Mouse (Mus musculus) liver, embryonic 12.5 days (tissue): ENCODE results near the gene Rassf1. TPM values are rescaled to one million over a fixed set of nuclear protein-coding genes. Genes with fewer than 3 reads are reported as not detected.

Experiments used
- ATAC-seq: fragments of 200-750 bp; cut with Nextera tagmentation; 2 replicates; pipeline ENCODE4 v1.8.0; 2017; ENCODE audit warnings: moderate number of reproducible peaks, mild to moderate bottlenecking, moderate library complexity
- H3K27ac ChIP-seq: fragments of 300-500 bp; sonication (generic); 2 replicates; pipeline ENCODE4 v1.5.1; 2016; ENCODE audit warnings: mild to moderate bottlenecking
- H3K27me3 ChIP-seq: fragments of 300-500 bp; sonication (generic); replicated peaks from 2 replicates; pipeline ENCODE4 v1.6.1; 2016; ENCODE audit warnings: mild to moderate bottlenecking, moderate library complexity
- H3K36me3 ChIP-seq: fragments of 300-500 bp; sonication (generic); 2 replicates; pipeline ENCODE4 v1.6.1; 2016; ENCODE audit warnings: mild to moderate bottlenecking, moderate library complexity
- H3K4me1 ChIP-seq: fragments of 300-500 bp; sonication (generic); 2 replicates; pipeline ENCODE4 v1.6.1; 2016
- H3K4me2 ChIP-seq: fragments of 300-500 bp; sonication (generic); 2 replicates; pipeline ENCODE4 v1.6.1; 2016; ENCODE audit warnings: mild to moderate bottlenecking, moderate library complexity
- H3K4me3 ChIP-seq: fragments of 300-500 bp; sonication (generic); 2 replicates; pipeline ENCODE4 v1.5.1; 2016; ENCODE audit warnings: mild to moderate bottlenecking, moderate library complexity
- H3K9ac ChIP-seq: fragments of 300-500 bp; sonication (generic); 2 replicates; pipeline ENCODE4 v1.6.1; 2016; ENCODE audit warnings: mild to moderate bottlenecking, moderate library complexity
- H3K9me3 ChIP-seq: fragments of 300-500 bp; sonication (generic); replicated peaks from 2 replicates; pipeline ENCODE4 v1.6.1; 2016; ENCODE audit warnings: mild to moderate bottlenecking, moderate library complexity
- WGBS: fragments of 180-500 bp; shearing (Covaris S2); methylation state at CpG from one replicate; pipeline ENCODE4 v1.1.7; 2016; ENCODE audit not compliant: insufficient replicate concordance; 5-methylcytosine and 5-hydroxymethylcytosine counted together
- polyA plus RNA-seq: library from polyadenylated mRNA; unstranded; fragments of >200 nt; fragmentation: Nextera tagmentation; extraction: Ambion mirVana; gene quantifications from 2 replicates; pipeline ENCODE4 v1.2.1, GENCODE M21; 2016

The Rassf1 gene
- polyA plus RNA-seq, 1 experiment from 2014 or later: 24.8 TPM

- Histone ChIP-seq H3K9me3 (no peaks in the 10 kb centered on the region), H3K36me3 (peaks cover 9% of the 10 kb centered on the region), H3K27me3 (peaks cover 45% of the 10 kb centered on the region), H3K4me3 (no peak overlapping the region), H3K4me1 (peaks cover 66% of the 10 kb centered on the region), H3K9ac (no peak overlapping the region), H3K27ac (no peak overlapping the region), H3K4me2 (no peak overlapping the region)
- ATAC-seq: no peak
- WGBS: 76% methylated on average over 20 of the region's 20 CpGs
These were observed 1.9 kb upstream of the Rassf1 start for GRCm38 (mm10) chr9:107549297-107550074.

GRCm38 (mm10) chr9:107550491-107551116 lies 751 bp upstream of the Rassf1 start:
- 37% methylated on average over 23 of the region's 23 CpGs for WGBS
- H3K4me2 ChIP-seq: peak overlapping the region; percentile 95
- H3K27ac ChIP-seq: 0 out of 2 replicates have a peak overlapping the region, but pooled peaks have one; percentile 57
- H3K9ac ChIP-seq: peak overlapping the region; percentile 76
- peak overlapping the region; percentile 59 for H3K4me3 ChIP-seq
- peaks cover 45% of the 10 kb centered on the region for H3K27me3 ChIP-seq
- H3K36me3 ChIP-seq: no peaks in the 10 kb centered on the region
- peaks cover 66% of the 10 kb centered on the region for H3K4me1 ChIP-seq
- no peaks in the 10 kb centered on the region for H3K9me3 ChIP-seq
- ATAC-seq: no peak

- Histone ChIP-seq H3K27ac (no peak overlapping the region), H3K27me3 (peaks cover 45% of the 10 kb centered on the region), H3K9ac (peak overlapping the region; percentile 76), H3K4me3 (peak overlapping the region; percentile 59), H3K9me3 (no peaks in the 10 kb centered on the region), H3K4me1 (peaks cover 66% of the 10 kb centered on the region), H3K36me3 (peaks cover 6% of the 10 kb centered on the region), H3K4me2 (peak overlapping the region; percentile 95)
- 22% methylated on average over 8 of the region's 8 CpGs for WGBS
- no peak for ATAC-seq
These were observed 568 bp downstream of the Rassf1 start for GRCm38 (mm10) chr9:107551890-107552355.

GRCm38 (mm10) chr9:107552690-107553393 lies 1.5 kb downstream of the Rassf1 start:
- H3K36me3 ChIP-seq: peaks cover 15% of the 10 kb centered on the region
- H3K27me3 ChIP-seq: peaks cover 45% of the 10 kb centered on the region
- no peak for ATAC-seq
- H3K4me2 ChIP-seq: peak overlapping the region; percentile 95
- 61% methylated on average over 5 of the region's 5 CpGs for WGBS
- no peak overlapping the region; the same call in 1 of the 2 replicates for H3K9ac ChIP-seq
- no peaks in the 10 kb centered on the region for H3K9me3 ChIP-seq
- H3K4me3 ChIP-seq: 0 out of 2 replicates have a peak overlapping the region, but pooled peaks have one; percentile 80
- peaks cover 65% of the 10 kb centered on the region for H3K4me1 ChIP-seq
- no peak overlapping the region for H3K27ac ChIP-seq

GRCm38 (mm10) chr9:107553541-107554318 lies 2.4 kb downstream of the Rassf1 start:
- Histone ChIP-seq H3K4me1 (peaks cover 65% of the 10 kb centered on the region), H3K27me3 (peaks cover 37% of the 10 kb centered on the region), H3K4me3 (peak overlapping the region; percentile 80), H3K9me3 (no peaks in the 10 kb centered on the region), H3K27ac (peak overlapping the region; percentile 79), H3K9ac (peak overlapping the region; percentile 76), H3K36me3 (peaks cover 24% of the 10 kb centered on the region), H3K4me2 (peak overlapping the region; percentile 95)
- ATAC-seq: peak; percentile 51
- 6% methylated on average over 37 of the region's 37 CpGs for WGBS

GRCm38 (mm10) chr9:107554319-107554825 lies 3.0 kb downstream of the Rassf1 start:
- H3K9ac ChIP-seq: peak overlapping the region; percentile 93
- H3K9me3 ChIP-seq: no peaks in the 10 kb centered on the region
- H3K27ac ChIP-seq: peak overlapping the region; percentile 96
- H3K4me3 ChIP-seq: peak overlapping the region; percentile 80
- WGBS: under 1% methylated on average over 53 of the region's 53 CpGs
- peak overlapping the region; percentile 95 for H3K4me2 ChIP-seq
- peak; percentile 89 for ATAC-seq
- peaks cover 65% of the 10 kb centered on the region for H3K4me1 ChIP-seq
- peaks cover 30% of the 10 kb centered on the region for H3K36me3 ChIP-seq
- peaks cover 31% of the 10 kb centered on the region for H3K27me3 ChIP-seq

GRCm38 (mm10) chr9:107555031-107555457 lies 3.7 kb downstream of the Rassf1 start:
- ATAC-seq: peak; percentile 14
- H3K27ac ChIP-seq: peak overlapping the region; percentile 96
- H3K4me1 ChIP-seq: peaks cover 65% of the 10 kb centered on the region
- peaks cover 37% of the 10 kb centered on the region for H3K36me3 ChIP-seq
- H3K9ac ChIP-seq: peak overlapping the region; percentile 93
- peaks cover 25% of the 10 kb centered on the region for H3K27me3 ChIP-seq
- peak overlapping the region; percentile 95 for H3K4me2 ChIP-seq
- H3K4me3 ChIP-seq: peak overlapping the region; percentile 80
- H3K9me3 ChIP-seq: no peaks in the 10 kb centered on the region
- 0% methylated on average over 23 of the region's 23 CpGs for WGBS

GRCm38 (mm10) chr9:107555701-107556100 lies 4.3 kb downstream of the Rassf1 start:
- no peak for ATAC-seq
- Histone ChIP-seq H3K4me3 (peak overlapping the region; percentile 80), H3K27me3 (peaks cover 18% of the 10 kb centered on the region), H3K4me2 (peak overlapping the region; percentile 95), H3K27ac (peak overlapping the region; percentile 96), H3K9me3 (no peaks in the 10 kb centered on the region), H3K4me1 (peaks cover 59% of the 10 kb centered on the region), H3K9ac (peak overlapping the region; percentile 93), H3K36me3 (peaks cover 44% of the 10 kb centered on the region)
- WGBS: 38% methylated on average over 2 of the region's 2 CpGs

- Histone ChIP-seq H3K4me1 (peaks cover 52% of the 10 kb centered on the region), H3K27ac (peak overlapping the region; percentile 96), H3K27me3 (peaks cover 12% of the 10 kb centered on the region; the same call in 1 of the 2 replicates), H3K9me3 (no peaks in the 10 kb centered on the region), H3K36me3 (peaks cover 50% of the 10 kb centered on the region), H3K4me3 (peak overlapping the region; percentile 80), H3K4me2 (peak overlapping the region; percentile 95), H3K9ac (peak overlapping the region; percentile 93)
- ATAC-seq: no peak
- WGBS: 40% methylated on average over 3 of the region's 3 CpGs
These were observed 5.0 kb downstream of the Rassf1 start for GRCm38 (mm10) chr9:107556346-107556745.

GRCm38 (mm10) chr9:107563029-107563581 lies 11.8 kb downstream of the Rassf1 start, which contains the start of gene Tusc2:
Gene Tusc2, plus strand, starts transcription at chr9:107563255.
- H3K4me1 ChIP-seq: peaks cover 60% of the 10 kb centered on the region
- under 1% methylated on average over 35 of the region's 46 CpGs for WGBS

More at GRCm38 (mm10) chr9:107563029-107563581, 11.8 kb downstream of the Rassf1 start, which contains the start of gene Tusc2:
- peak; percentile 96 for ATAC-seq
- H3K4me2 ChIP-seq: peak within 1 kb of the TSS; percentile 82
- no peaks in the 10 kb centered on the region for H3K9me3 ChIP-seq
- H3K9ac ChIP-seq: peak within 1 kb of the TSS; percentile 91
- peak within 1 kb of the TSS; percentile 87 for H3K4me3 ChIP-seq
- H3K27me3 ChIP-seq: no peaks in the 10 kb centered on the region
- peak within 1 kb of the TSS; percentile 89 for H3K27ac ChIP-seq
- peaks cover 60% of the 10 kb centered on the region for H3K36me3 ChIP-seq
